Mouse (Mus musculus): ENCODE results near the gene Usp48. TPM values are rescaled to one million over a fixed set of nuclear protein-coding genes. Genes with fewer than 3 reads are reported as not detected.

Usp48 gene
- polyA plus RNA-seq, 1 experiment from 2014 or later = 44.2 TPM

- Histone ChIP-seq H3K4me1 (replicated peaks) (peaks cover 15% of the 10 kb centered on the region), H3K4me2 (peak overlapping the region; percentile 85), H3K9ac (peak overlapping the region; percentile 71), H3K36me3 (no peaks in the 10 kb centered on the region), H3K27me3 (replicated peaks) (peaks cover 88% of the 10 kb centered on the region), H3K9me3 (replicated peaks) (no peaks in the 10 kb centered on the region), H3K4me3 (no peak overlapping the region), H3K27ac (ENCODE audit: poor library complexity, severe bottlenecking) (no peak overlapping the region)
- 75% methylated on average over 7 of the region's 7 CpGs for WGBS
- ATAC-seq (ENCODE audit: insufficient number of reproducible peaks, low FRiP score) = no peak
Observed at GRCm38 (mm10) chr4:137706510-137706909, 113.0 kb downstream of the Usp48 start.

DNA sequence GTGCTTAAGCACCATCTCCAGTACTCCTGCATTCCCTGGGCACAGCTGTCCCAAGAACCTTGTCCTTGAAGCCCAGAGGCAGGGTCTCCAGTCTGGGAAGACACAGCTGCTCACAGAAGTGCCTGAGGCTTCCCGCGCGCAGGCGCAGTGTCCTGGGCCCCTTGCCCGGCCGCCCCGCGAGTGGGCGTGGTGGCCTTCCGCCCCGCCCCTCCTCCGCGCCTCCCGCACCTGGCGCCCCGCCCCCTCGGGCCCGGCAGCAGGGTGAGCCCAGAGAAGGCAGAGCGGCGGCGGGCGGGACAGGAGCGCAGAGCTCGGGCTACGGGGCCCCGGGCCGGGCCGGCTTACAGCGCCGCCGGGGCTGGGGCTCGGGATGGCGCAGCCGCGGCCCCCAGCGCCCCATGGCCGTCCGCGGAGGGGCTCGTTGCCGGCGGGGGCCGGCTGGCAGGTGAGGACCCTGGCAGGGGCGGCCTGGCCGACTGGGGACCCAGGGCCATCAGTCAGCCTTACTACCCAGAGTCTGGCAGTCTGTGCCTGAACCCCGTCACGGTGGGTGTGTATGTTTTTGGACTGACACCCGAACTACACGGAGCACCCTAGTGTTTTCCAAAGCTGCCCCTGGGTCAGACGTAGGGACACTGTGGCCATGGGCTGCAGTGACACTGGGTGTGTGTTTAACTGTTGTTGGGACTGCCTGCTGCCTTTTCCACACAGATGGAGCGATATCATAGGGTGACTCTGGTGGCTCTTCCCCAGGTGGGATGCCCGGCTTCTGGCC lies 113.8 kb downstream of the Usp48 start:
- H3K9ac ChIP-seq = peak overlapping the region; percentile 71
- H3K27ac ChIP-seq (ENCODE audit: poor library complexity, severe bottlenecking) = no peak overlapping the region
- 4% methylated on average over 51 of the region's 52 CpGs for WGBS
- peaks cover 13% of the 10 kb centered on the region for H3K4me1 ChIP-seq (replicated peaks)
- ATAC-seq (ENCODE audit: insufficient number of reproducible peaks, low FRiP score) = peak; percentile 89
- H3K4me3 ChIP-seq = peak overlapping the region; percentile 53
- H3K4me2 ChIP-seq = peak overlapping the region; percentile 85
- H3K36me3 ChIP-seq = no peaks in the 10 kb centered on the region
- peaks cover 93% of the 10 kb centered on the region for H3K27me3 ChIP-seq (replicated peaks)
- H3K9me3 ChIP-seq (replicated peaks) = no peaks in the 10 kb centered on the region

Other genes with a start within 250 kb of the Usp48 start
- 528 and 544 TPM in 2 replicates for gene Cdc42, start 236.0 kb upstream of the Usp48 start, polyA plus RNA-seq (2016; fragmentation: Nextera tagmentation; extraction: Ambion mirVana)
- not detected in 2 replicates for gene Cela3a, start 184.0 kb upstream of the Usp48 start, polyA plus RNA-seq (2016; fragmentation: Nextera tagmentation; extraction: Ambion mirVana)
- gene Cela3b, start 163.2 kb upstream of the Usp48 start, polyA plus RNA-seq (2016; fragmentation: Nextera tagmentation; extraction: Ambion mirVana) = not detected in 2 replicates
- not detected in 2 replicates for gene 1700013G24Rik, start 140.5 kb upstream of the Usp48 start, polyA plus RNA-seq (2016; fragmentation: Nextera tagmentation; extraction: Ambion mirVana)
- gene Hspg2, start 125.0 kb upstream of the Usp48 start, polyA plus RNA-seq (2016; fragmentation: Nextera tagmentation; extraction: Ambion mirVana) = 51.8 and 61.5 TPM in 2 replicates
- not detected in 2 replicates for gene Ldlrad2, start 19.2 kb upstream of the Usp48 start, polyA plus RNA-seq (2016; fragmentation: Nextera tagmentation; extraction: Ambion mirVana)
- gene Rap1gap, start 71.0 kb downstream of the Usp48 start, polyA plus RNA-seq (2016; fragmentation: Nextera tagmentation; extraction: Ambion mirVana) = 4.3 and 4.9 TPM in 2 replicates
- 1.7 and 2.2 TPM in 2 replicates for gene Alpl, start 202.6 kb downstream of the Usp48 start, polyA plus RNA-seq (2016; fragmentation: Nextera tagmentation; extraction: Ambion mirVana)